Mouse (Mus musculus): ENCODE results near the gene Mrps35.

The Mrps35 gene

GRCm38 (mm10) chr6:147042291-147043290, at the start of gene Mrps35:
Mrps35 (plus strand) TSS chr6:147042764.
- DNase-seq (ENCODE audit: low spot score), result peak; percentile 92

GRCm38 (mm10) chr6:146994236-146994635, 48.3 kb upstream of the Mrps35 start:
- DNase-seq (ENCODE audit: low spot score), result peak; percentile 79

GRCm38 (mm10) chr6:146995391-146995790, 47.2 kb upstream of the Mrps35 start:
- no peak for DNase-seq (ENCODE audit: low spot score)

- no peak for DNase-seq (ENCODE audit: low spot score)
Observed at GRCm38 (mm10) chr6:146995878-146996277, 46.7 kb upstream of the Mrps35 start.

- DNase-seq (ENCODE audit: low spot score), result no peak
Observed at GRCm38 (mm10) chr6:146997006-146997405, 45.6 kb upstream of the Mrps35 start.

GRCm38 (mm10) chr6:146998710-146999109, 43.9 kb upstream of the Mrps35 start:
- DNase-seq (ENCODE audit: low spot score), result no peak

GRCm38 (mm10) chr6:146999302-146999701, 43.3 kb upstream of the Mrps35 start:
- no peak for DNase-seq (ENCODE audit: low spot score)

- DNase-seq (ENCODE audit: low spot score), result no peak
Observed at GRCm38 (mm10) chr6:146999755-147000154, 42.8 kb upstream of the Mrps35 start.

GRCm38 (mm10) chr6:147008148-147008547, 34.4 kb upstream of the Mrps35 start:
- DNase-seq (ENCODE audit: low spot score), result peak; percentile 68

GRCm38 (mm10) chr6:147010358-147010757, 32.2 kb upstream of the Mrps35 start:
- no peak for DNase-seq (ENCODE audit: low spot score)

GRCm38 (mm10) chr6:147010811-147011520, 31.6 kb upstream of the Mrps35 start:
- DNase-seq (ENCODE audit: low spot score), result no peak

- no peak for DNase-seq (ENCODE audit: low spot score)
Observed at GRCm38 (mm10) chr6:147011555-147011954, 31.0 kb upstream of the Mrps35 start.

- no peak for DNase-seq (ENCODE audit: low spot score)
Observed at GRCm38 (mm10) chr6:147011977-147012376, 30.6 kb upstream of the Mrps35 start.

GRCm38 (mm10) chr6:147013546-147013945, 29.0 kb upstream of the Mrps35 start:
- no peak for DNase-seq (ENCODE audit: low spot score)

- no peak for DNase-seq (ENCODE audit: low spot score)
Observed at GRCm38 (mm10) chr6:147017906-147018305, 24.7 kb upstream of the Mrps35 start.

GRCm38 (mm10) chr6:147018364-147018763, 24.2 kb upstream of the Mrps35 start:
- no peak for DNase-seq (ENCODE audit: low spot score)

GRCm38 (mm10) chr6:147021181-147021580, 21.4 kb upstream of the Mrps35 start:
- no peak for DNase-seq (ENCODE audit: low spot score)

- DNase-seq (ENCODE audit: low spot score), result no peak
Observed at GRCm38 (mm10) chr6:147022375-147023132, 20.0 kb upstream of the Mrps35 start.

GRCm38 (mm10) chr6:147023133-147023395, 19.5 kb upstream of the Mrps35 start:
- DNase-seq (ENCODE audit: low spot score), result no peak

- no peak for DNase-seq (ENCODE audit: low spot score)
Observed at GRCm38 (mm10) chr6:147023568-147023967, 19.0 kb upstream of the Mrps35 start.

GRCm38 (mm10) chr6:147024761-147025160, 17.8 kb upstream of the Mrps35 start:
- no peak for DNase-seq (ENCODE audit: low spot score)

- DNase-seq (ENCODE audit: low spot score), result no peak
Observed at GRCm38 (mm10) chr6:147028396-147028795, 14.2 kb upstream of the Mrps35 start.

Data from retina, embryonic 14.5 days (tissue).